Mouse (Mus musculus): Measurements from ENCODE around the gene Arf6. TPM values are rescaled to one million over a fixed set of nuclear protein-coding genes. Genes with fewer than 3 reads are reported as not detected.

The Arf6 gene
- polyA plus RNA-seq, 1 experiment: 87.3 TPM

- H3K79me2 ChIP-seq (ENCODE audit: control insufficient read depth, insufficient read depth): no peaks in the 10 kb centered on the region
- peak overlapping the region; percentile 59 for H3ac ChIP-seq (ENCODE audit: control insufficient read depth, insufficient read length, low read depth)
- TF ChIP-seq CEBPB (IDR thresholded peaks at IDR 0.05; ENCODE audit: low read depth): no peak
- H3K79me3 ChIP-seq (ENCODE audit: low read depth): no peaks in the 10 kb centered on the region
- no peaks in the 10 kb centered on the region for H3K27me3 ChIP-seq (ENCODE audit: control insufficient read depth, insufficient read depth, insufficient read length)
- peak overlapping the region; percentile 33 for H3K4me3 ChIP-seq (ENCODE audit: insufficient read depth, poor library complexity, severe bottlenecking)
- H3K36me3 ChIP-seq (ENCODE audit: control insufficient read depth, insufficient read depth): no peaks in the 10 kb centered on the region
Measured at GRCm38 (mm10) chr12:69363899-69364762, 7.8 kb upstream of the Arf6 start.

- H3K36me3 ChIP-seq (ENCODE audit: control insufficient read depth, insufficient read depth): no peaks in the 10 kb centered on the region
- H3K27me3 ChIP-seq (ENCODE audit: control insufficient read depth, insufficient read depth, insufficient read length): no peaks in the 10 kb centered on the region
- H3ac ChIP-seq (ENCODE audit: control insufficient read depth, insufficient read length, low read depth): no peak overlapping the region
- TF ChIP-seq MAX (IDR thresholded peaks at IDR 0.05) (no peak), CTCF (IDR thresholded peaks at IDR 0.05; ENCODE audit: control insufficient read depth, insufficient read depth, insufficient read length) (no peak), CEBPB (IDR thresholded peaks at IDR 0.05; ENCODE audit: low read depth) (no peak), USF1 (IDR thresholded peaks at IDR 0.05; ENCODE audit: low read depth) (no peak), FOSL1 (IDR thresholded peaks at IDR 0.05; ENCODE audit: insufficient read depth, low read length, poor library complexity, severe bottlenecking) (no peak), MYOD1 (IDR thresholded peaks at IDR 0.05; ENCODE audit: control insufficient read depth, insufficient read length, low read depth) (no peak)
- H3K4me3 ChIP-seq (ENCODE audit: insufficient read depth, poor library complexity, severe bottlenecking): no peak overlapping the region
- no peaks in the 10 kb centered on the region for H3K79me2 ChIP-seq (ENCODE audit: control insufficient read depth, insufficient read depth)
- no peaks in the 10 kb centered on the region for H3K79me3 ChIP-seq (ENCODE audit: low read depth)
Measured at GRCm38 (mm10) chr12:69365757-69366156, 6.2 kb upstream of the Arf6 start.

- Histone ChIP-seq H3K79me2 (ENCODE audit: control insufficient read depth, insufficient read depth) (no peaks in the 10 kb centered on the region), H3K4me3 (ENCODE audit: insufficient read depth, poor library complexity, severe bottlenecking) (no peak overlapping the region), H3K79me3 (ENCODE audit: low read depth) (no peaks in the 10 kb centered on the region), H3K36me3 (ENCODE audit: control insufficient read depth, insufficient read depth) (no peaks in the 10 kb centered on the region), H3K27me3 (ENCODE audit: control insufficient read depth, insufficient read depth, insufficient read length) (no peaks in the 10 kb centered on the region), H3ac (ENCODE audit: control insufficient read depth, insufficient read length, low read depth) (no peak overlapping the region)
- TF ChIP-seq FOSL1 (IDR thresholded peaks at IDR 0.05; ENCODE audit: insufficient read depth, low read length, poor library complexity, severe bottlenecking): no peak
- no peak for TF ChIP-seq USF1 (IDR thresholded peaks at IDR 0.05; ENCODE audit: low read depth)
- no peak for TF ChIP-seq MAX (IDR thresholded peaks at IDR 0.05)
- no peak for TF ChIP-seq CEBPB (IDR thresholded peaks at IDR 0.05; ENCODE audit: low read depth)
- TF ChIP-seq MYOD1 (IDR thresholded peaks at IDR 0.05; ENCODE audit: control insufficient read depth, insufficient read length, low read depth): no peak
- TF ChIP-seq CTCF (IDR thresholded peaks at IDR 0.05; ENCODE audit: control insufficient read depth, insufficient read depth, insufficient read length): no peak
- TF ChIP-seq MYOG (IDR thresholded peaks at IDR 0.05; ENCODE audit: control insufficient read depth, extremely low read depth, insufficient read length): no peak
Measured at GRCm38 (mm10) chr12:69366424-69366823, 5.5 kb upstream of the Arf6 start.

GRCm38 (mm10) chr12:69367557-69367956 is 4.4 kb upstream of the Arf6 start:
- TF ChIP-seq MAX (IDR thresholded peaks at IDR 0.05) (no peak), CEBPB (IDR thresholded peaks at IDR 0.05; ENCODE audit: low read depth) (no peak), FOSL1 (IDR thresholded peaks at IDR 0.05; ENCODE audit: insufficient read depth, low read length, poor library complexity, severe bottlenecking) (no peak), MYOD1 (IDR thresholded peaks at IDR 0.05; ENCODE audit: control insufficient read depth, insufficient read length, low read depth) (no peak)
- Histone ChIP-seq H3K36me3 (ENCODE audit: control insufficient read depth, insufficient read depth) (no peaks in the 10 kb centered on the region), H3K79me2 (ENCODE audit: control insufficient read depth, insufficient read depth) (peaks cover 7% of the 10 kb centered on the region), H3K79me3 (ENCODE audit: low read depth) (peaks cover 2% of the 10 kb centered on the region), H3ac (ENCODE audit: control insufficient read depth, insufficient read length, low read depth) (no peak overlapping the region), H3K4me3 (ENCODE audit: insufficient read depth, poor library complexity, severe bottlenecking) (no peak overlapping the region), H3K27me3 (ENCODE audit: control insufficient read depth, insufficient read depth, insufficient read length) (no peaks in the 10 kb centered on the region)

- peaks cover 31% of the 10 kb centered on the region for H3K36me3 ChIP-seq (ENCODE audit: control insufficient read depth, insufficient read depth)
- H3ac ChIP-seq (ENCODE audit: control insufficient read depth, insufficient read length, low read depth): peak overlapping the region; percentile 92
- no peaks in the 10 kb centered on the region for H3K27me3 ChIP-seq (ENCODE audit: control insufficient read depth, insufficient read depth, insufficient read length)
- H3K4me3 ChIP-seq (ENCODE audit: insufficient read depth, poor library complexity, severe bottlenecking): no peak overlapping the region
- no peak for TF ChIP-seq MYOD1 (IDR thresholded peaks at IDR 0.05; ENCODE audit: control insufficient read depth, insufficient read length, low read depth)
- TF ChIP-seq MAX (IDR thresholded peaks at IDR 0.05): no peak
- TF ChIP-seq FOSL1 (IDR thresholded peaks at IDR 0.05; ENCODE audit: insufficient read depth, low read length, poor library complexity, severe bottlenecking): no peak
- peaks cover 41% of the 10 kb centered on the region for H3K79me2 ChIP-seq (ENCODE audit: control insufficient read depth, insufficient read depth)
- H3K79me3 ChIP-seq (ENCODE audit: low read depth): peaks cover 36% of the 10 kb centered on the region
Measured at GRCm38 (mm10) chr12:69370936-69371335, 1.0 kb upstream of the Arf6 start.

GRCm38 (mm10) chr12:69371421-69371853 is 513 bp upstream of the Arf6 start:
- Histone ChIP-seq H3ac (ENCODE audit: control insufficient read depth, insufficient read length, low read depth) (peak overlapping the region; percentile 92), H3K79me2 (ENCODE audit: control insufficient read depth, insufficient read depth) (peaks cover 46% of the 10 kb centered on the region), H3K36me3 (ENCODE audit: control insufficient read depth, insufficient read depth) (peaks cover 36% of the 10 kb centered on the region), H3K79me3 (ENCODE audit: low read depth) (peaks cover 41% of the 10 kb centered on the region), H3K4me3 (ENCODE audit: insufficient read depth, poor library complexity, severe bottlenecking) (peak overlapping the region; percentile 91), H3K27me3 (ENCODE audit: control insufficient read depth, insufficient read depth, insufficient read length) (no peaks in the 10 kb centered on the region)
- TF ChIP-seq MYOD1 (IDR thresholded peaks at IDR 0.05; ENCODE audit: control insufficient read depth, insufficient read length, low read depth): no peak
- TF ChIP-seq USF1 (IDR thresholded peaks at IDR 0.05; ENCODE audit: low read depth): peak; percentile 30
